Mouse (Mus musculus) stomach, postnatal 0 days (tissue): ENCODE measurements around the gene Nudt19.
"Not testable (repeated sequence)": the region's sequence is repeated elsewhere in the genome, so short reads cannot be mapped to it uniquely, and the experiment has no call there.

Experiments
- CTCF ChIP-seq: IDR thresholded peaks from 2 replicates; pipeline ENCODE4 v1.5.1; 2016; ENCODE audit warnings: antibody characterized with exemption, low read depth, mild to moderate bottlenecking, moderate library complexity
- EP300 ChIP-seq: optimal IDR thresholded peaks from 2 replicates; pipeline ENCODE3; 2016; ENCODE audit warnings: antibody characterized with exemption

GRCm38 (mm10) chr7:35565965-35566364, 9.9 kb upstream of the Nudt19 start:
- not testable (repeated sequence) for TF ChIP-seq CTCF, EP300
